Mouse (Mus musculus): ENCODE results near the gene Adgrl2. TPM values are rescaled to one million over a fixed set of nuclear protein-coding genes. Genes with fewer than 3 reads are reported as not detected.

Gene Adgrl2
- total and polyA plus RNA-seq, 3 experiments = 29.5 to 55.2 (median 52.3) TPM

- TF ChIP-seq EP300 (IDR thresholded peaks at IDR 0.05; ENCODE audit: insufficient read depth, low read depth, low read length) (no peak), POLR2A (IDR thresholded peaks at IDR 0.05; ENCODE audit: insufficient read depth, low read depth, low read length) (no peak), CTCF (IDR thresholded peaks at IDR 0.05) (no peak)
- H3K9ac ChIP-seq (ENCODE audit: low read depth, low read length) = no peak overlapping the region
- no peak overlapping the region for H3K4me3 ChIP-seq
- H3K4me1 ChIP-seq (ENCODE audit: control insufficient read depth, insufficient read depth, low read length) = peaks cover 3% of the 10 kb centered on the region
- intact Hi-C loops (cut with DNase I) = loop anchor here (5.0 kb wide), 1 partner anchor 134 kb away; no protein-coding TSS in a partner anchor
- WGBS = 38% methylated on average over 8 of the region's 8 CpGs
- DNase-seq = no peak
- peaks cover 19% of the 10 kb centered on the region for H3K36me3 ChIP-seq (ENCODE audit: control insufficient read depth, insufficient read depth, low read length)
- no peak overlapping the region for H3K27ac ChIP-seq
- peaks cover 3% of the 10 kb centered on the region for H3K79me2 ChIP-seq (replicated peaks; ENCODE audit: control insufficient read depth, insufficient read depth, low read length)
- no peaks in the 10 kb centered on the region for H3K27me3 ChIP-seq (ENCODE audit: control insufficient read depth, insufficient read depth, low read length)
Measured at GRCm38 (mm10) chr3:148853372-148853771, 137.0 kb downstream of the Adgrl2 start.

GRCm38 (mm10) chr3:148852556-148852955, 137.8 kb downstream of the Adgrl2 start:
- TF ChIP-seq EP300 (IDR thresholded peaks at IDR 0.05; ENCODE audit: insufficient read depth, low read depth, low read length) (no peak), CTCF (IDR thresholded peaks at IDR 0.05) (0 out of 2 replicates have a peak, but pooled peaks have one; percentile 5), POLR2A (IDR thresholded peaks at IDR 0.05; ENCODE audit: insufficient read depth, low read depth, low read length) (no peak)
- Histone ChIP-seq H3K27me3 (ENCODE audit: control insufficient read depth, insufficient read depth, low read length) (no peaks in the 10 kb centered on the region), H3K4me3 (no peak overlapping the region), H3K9ac (ENCODE audit: low read depth, low read length) (no peak overlapping the region), H3K36me3 (ENCODE audit: control insufficient read depth, insufficient read depth, low read length) (peaks cover 21% of the 10 kb centered on the region), H3K27ac (no peak overlapping the region; the same call in 1 of the 2 replicates), H3K4me1 (ENCODE audit: control insufficient read depth, insufficient read depth, low read length) (peaks cover 3% of the 10 kb centered on the region), H3K79me2 (replicated peaks; ENCODE audit: control insufficient read depth, insufficient read depth, low read length) (peaks cover 3% of the 10 kb centered on the region)
- peak in 1 of 2 experiments; percentile 11 for DNase-seq
- 50% methylated on average over 12 of the region's 12 CpGs for WGBS
- intact Hi-C loops (cut with DNase I) = loop anchor here (5.0 kb wide), 1 partner anchor 135 kb away; no protein-coding TSS in a partner anchor

- intact Hi-C loops (cut with DNase I) = loop anchor here (5.0 kb wide), 1 partner anchor 136 kb away; no protein-coding TSS in a partner anchor
- Histone ChIP-seq H3K36me3 (ENCODE audit: control insufficient read depth, insufficient read depth, low read length) (peaks cover 23% of the 10 kb centered on the region), H3K27ac (no peak overlapping the region), H3K27me3 (ENCODE audit: control insufficient read depth, insufficient read depth, low read length) (no peaks in the 10 kb centered on the region), H3K4me3 (no peak overlapping the region), H3K79me2 (replicated peaks; ENCODE audit: control insufficient read depth, insufficient read depth, low read length) (peaks cover 3% of the 10 kb centered on the region), H3K4me1 (ENCODE audit: control insufficient read depth, insufficient read depth, low read length) (peaks cover 3% of the 10 kb centered on the region), H3K9ac (ENCODE audit: low read depth, low read length) (no peak overlapping the region)
- TF ChIP-seq CTCF (IDR thresholded peaks at IDR 0.05) (no peak), EP300 (IDR thresholded peaks at IDR 0.05; ENCODE audit: insufficient read depth, low read depth, low read length) (no peak)
- 85% methylated on average over 4 of the region's 4 CpGs for WGBS
- no peak for DNase-seq
Measured at GRCm38 (mm10) chr3:148850821-148851220, 139.5 kb downstream of the Adgrl2 start.

- no peaks in the 10 kb centered on the region for H3K27me3 ChIP-seq (ENCODE audit: control insufficient read depth, insufficient read depth, low read length)
- no peak for TF ChIP-seq POLR2A (IDR thresholded peaks at IDR 0.05; ENCODE audit: insufficient read depth, low read depth, low read length)
- TF ChIP-seq CTCF (IDR thresholded peaks at IDR 0.05) = no peak
- TF ChIP-seq EP300 (IDR thresholded peaks at IDR 0.05; ENCODE audit: insufficient read depth, low read depth, low read length) = no peak
- DNase-seq = no peak
- H3K4me3 ChIP-seq = no peak overlapping the region
- H3K36me3 ChIP-seq (ENCODE audit: control insufficient read depth, insufficient read depth, low read length) = peaks cover 27% of the 10 kb centered on the region
- 57% methylated on average over 2 of the region's 2 CpGs for WGBS
- H3K27ac ChIP-seq = no peak overlapping the region
- H3K9ac ChIP-seq (ENCODE audit: low read depth, low read length) = no peak overlapping the region
- H3K79me2 ChIP-seq (replicated peaks; ENCODE audit: control insufficient read depth, insufficient read depth, low read length) = peaks cover 2% of the 10 kb centered on the region
- H3K4me1 ChIP-seq (ENCODE audit: control insufficient read depth, insufficient read depth, low read length) = peaks cover 8% of the 10 kb centered on the region
- intact Hi-C loops (cut with DNase I) = no loop called here
Measured at GRCm38 (mm10) chr3:148848366-148848765, 142.0 kb downstream of the Adgrl2 start.

- peak in 1 of 2 experiments; percentile 28 for DNase-seq
- H3K4me3 ChIP-seq = no peak overlapping the region
- 47% methylated on average over 6 of the region's 6 CpGs for WGBS
- H3K4me1 ChIP-seq (ENCODE audit: control insufficient read depth, insufficient read depth, low read length) = peaks cover 8% of the 10 kb centered on the region
- peaks cover 28% of the 10 kb centered on the region for H3K36me3 ChIP-seq (ENCODE audit: control insufficient read depth, insufficient read depth, low read length)
- H3K27me3 ChIP-seq (ENCODE audit: control insufficient read depth, insufficient read depth, low read length) = no peaks in the 10 kb centered on the region
- no peak overlapping the region; the same call in 1 of the 2 replicates for H3K27ac ChIP-seq
- H3K79me2 ChIP-seq (replicated peaks; ENCODE audit: control insufficient read depth, insufficient read depth, low read length) = no peaks in the 10 kb centered on the region
- no peak for TF ChIP-seq CTCF (IDR thresholded peaks at IDR 0.05)
- no peak for TF ChIP-seq EP300 (IDR thresholded peaks at IDR 0.05; ENCODE audit: insufficient read depth, low read depth, low read length)
- TF ChIP-seq POLR2A (IDR thresholded peaks at IDR 0.05; ENCODE audit: insufficient read depth, low read depth, low read length) = no peak
- H3K9ac ChIP-seq (ENCODE audit: low read depth, low read length) = no peak overlapping the region
- intact Hi-C loops (cut with DNase I) = loop anchor here (5.0 kb wide), 1 partner anchor 63 kb away; no protein-coding TSS in a partner anchor
Measured at GRCm38 (mm10) chr3:148844182-148844581, 146.2 kb downstream of the Adgrl2 start.

GRCm38 (mm10) chr3:148842533-148842932, 147.8 kb downstream of the Adgrl2 start:
- 80% methylated on average over 7 of the region's 7 CpGs for WGBS
- Histone ChIP-seq H3K9ac (ENCODE audit: low read depth, low read length) (no peak overlapping the region), H3K79me2 (replicated peaks; ENCODE audit: control insufficient read depth, insufficient read depth, low read length) (no peaks in the 10 kb centered on the region), H3K27ac (no peak overlapping the region), H3K4me3 (no peak overlapping the region), H3K27me3 (ENCODE audit: control insufficient read depth, insufficient read depth, low read length) (no peaks in the 10 kb centered on the region), H3K4me1 (ENCODE audit: control insufficient read depth, insufficient read depth, low read length) (peaks cover 8% of the 10 kb centered on the region), H3K36me3 (ENCODE audit: control insufficient read depth, insufficient read depth, low read length) (peaks cover 21% of the 10 kb centered on the region)
- no peak for DNase-seq
- intact Hi-C loops (cut with DNase I) = loop anchor here (5.0 kb wide), 1 partner anchor 65 kb away; no protein-coding TSS in a partner anchor
- TF ChIP-seq POLR2A (IDR thresholded peaks at IDR 0.05; ENCODE audit: insufficient read depth, low read depth, low read length) = no peak
- no peak for TF ChIP-seq EP300 (IDR thresholded peaks at IDR 0.05; ENCODE audit: insufficient read depth, low read depth, low read length)
- TF ChIP-seq CTCF (IDR thresholded peaks at IDR 0.05) = no peak
